Mouse (Mus musculus) testis, adult 2 months (tissue): ENCODE measurements around the gene Tvp23a. TPM values are rescaled to one million over a fixed set of nuclear protein-coding genes. Genes with fewer than 3 reads are reported as not detected.

Source experiments
- H3K27ac ChIP-seq: fragments of 200-500 bp; 2 replicates; pipeline ENCODE4 v1.5.1; 2012; ENCODE audit warnings: low read depth, low read length; ENCODE audit not compliant: control insufficient read depth, insufficient read depth
- H3K27me3 ChIP-seq: fragments of 200-500 bp; 2 replicates; pipeline ENCODE4 v1.6.1; 2012; ENCODE audit warnings: mild to moderate bottlenecking, low read length, moderate library complexity; ENCODE audit not compliant: control insufficient read depth, insufficient read depth
- H3K36me3 ChIP-seq: fragments of 200-500 bp; 2 replicates; pipeline ENCODE4 v1.6.1; 2012; ENCODE audit warnings: mild to moderate bottlenecking, low read length; ENCODE audit not compliant: control insufficient read depth, insufficient read depth
- H3K4me1 ChIP-seq: fragments of 200-500 bp; 2 replicates; pipeline ENCODE4 v1.6.1; 2012; ENCODE audit warnings: low read length; ENCODE audit not compliant: control insufficient read depth, insufficient read depth
- H3K4me3 ChIP-seq: fragments of 200-500 bp; 2 replicates; pipeline ENCODE4 v1.5.1; 2012; ENCODE audit warnings: low read depth, mild to moderate bottlenecking, low read length, moderate library complexity, mixed read lengths; ENCODE audit not compliant: control insufficient read depth
- CTCF ChIP-seq: fragments of 200-500 bp; IDR thresholded peaks from 2 replicates; pipeline ENCODE4 v1.5.1; 2012; ENCODE audit warnings: low read depth, mild to moderate bottlenecking, inconsistent platforms, low read length, moderate library complexity; ENCODE audit not compliant: control insufficient read depth, insufficient read depth, insufficient replicate concordance
- POLR2A ChIP-seq: fragments of 200-500 bp; IDR thresholded peaks from 2 replicates; pipeline ENCODE4 v1.6.1; 2012; ENCODE audit warnings: low read depth, mild to moderate bottlenecking, inconsistent platforms, low read length, moderate library complexity; ENCODE audit not compliant: control insufficient read depth
- polyA plus RNA-seq: library from polyadenylated mRNA; depleted of rRNA; stranded (reverse); fragments of >200 nt; gene quantifications from 2 replicates; pipeline ENCODE4 v1.2.3, GENCODE M21; 2012

Gene Tvp23a
- polyA plus RNA-seq, 1 experiment: 0.37 TPM

DNA sequence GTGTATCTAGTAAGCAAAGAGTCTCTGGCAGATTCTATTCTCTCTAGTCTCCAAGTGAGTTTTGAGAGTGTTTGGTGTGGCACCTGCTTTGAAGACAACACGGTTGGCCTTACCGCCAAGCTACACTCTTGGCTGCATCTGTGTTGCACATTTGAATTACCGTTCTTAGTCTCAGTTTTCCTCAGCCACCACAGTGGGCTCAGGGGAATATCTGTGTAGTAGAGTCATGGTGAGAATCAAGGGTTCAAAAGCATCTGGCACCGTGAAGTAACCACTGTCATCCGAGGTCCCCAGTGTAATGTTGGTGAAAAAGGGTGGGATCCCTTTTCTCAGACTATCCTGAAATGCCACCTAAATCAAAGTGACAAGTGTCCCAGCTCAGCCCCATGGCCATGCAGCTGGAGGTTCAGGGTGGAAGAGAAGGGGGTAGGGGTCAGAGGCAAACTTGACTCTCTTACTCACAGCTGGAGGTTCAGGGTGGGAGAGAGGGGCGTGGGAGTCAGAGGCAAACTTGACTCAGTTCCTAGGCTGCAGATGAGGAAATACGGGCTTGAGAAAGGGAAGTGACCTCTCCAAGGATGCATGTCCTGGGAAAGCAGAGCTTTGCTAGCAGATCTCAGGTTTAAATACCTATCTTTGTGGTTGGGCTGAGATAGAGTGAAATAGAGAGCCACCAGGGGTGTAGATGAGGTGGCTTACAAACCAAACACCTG lies 41.8 kb upstream of the Tvp23a start:
- H3K27me3 ChIP-seq: no peaks in the 10 kb centered on the region
- no peaks in the 10 kb centered on the region for H3K36me3 ChIP-seq
- TF ChIP-seq CTCF (no peak), POLR2A (no peak)
- peaks cover 4% of the 10 kb centered on the region; the same call in 1 of the 2 replicates for H3K4me1 ChIP-seq
- H3K4me3 ChIP-seq: no peak overlapping the region
- H3K27ac ChIP-seq: no peak overlapping the region

DNA sequence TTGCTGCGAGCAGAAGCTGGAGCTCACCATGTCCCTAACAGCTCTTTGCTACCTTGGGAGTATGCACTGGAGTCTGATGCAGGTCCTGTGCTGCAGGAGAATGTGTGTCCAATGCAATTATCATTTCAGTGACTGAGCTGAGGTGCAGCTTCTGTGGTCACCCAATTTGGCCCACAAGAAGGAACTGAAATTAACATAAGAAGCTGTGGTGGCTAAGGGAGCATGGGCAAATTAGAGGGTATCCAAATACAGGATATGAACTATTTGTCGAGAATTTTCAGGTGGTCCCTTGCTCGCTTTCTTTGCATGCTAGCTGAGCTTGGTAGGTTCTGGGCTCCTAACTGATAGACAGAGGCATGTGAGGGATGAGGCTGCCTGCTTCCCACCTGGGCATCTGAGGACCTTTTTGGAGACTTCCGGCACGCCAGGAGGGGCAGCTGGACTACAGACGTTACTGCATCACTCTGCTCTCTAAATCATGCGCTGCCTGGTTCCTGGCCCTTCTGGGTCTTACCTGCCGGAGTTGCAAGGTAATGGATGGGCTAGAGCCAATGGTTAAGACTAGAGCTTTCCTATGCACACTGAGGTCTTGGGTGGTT lies 40.8 kb upstream of the Tvp23a start:
- H3K27ac ChIP-seq: no peak overlapping the region
- H3K36me3 ChIP-seq: no peaks in the 10 kb centered on the region
- peaks cover 4% of the 10 kb centered on the region; the same call in 1 of the 2 replicates for H3K4me1 ChIP-seq
- no peak overlapping the region for H3K4me3 ChIP-seq
- TF ChIP-seq CTCF (no peak), POLR2A (no peak)
- no peaks in the 10 kb centered on the region for H3K27me3 ChIP-seq

DNA sequence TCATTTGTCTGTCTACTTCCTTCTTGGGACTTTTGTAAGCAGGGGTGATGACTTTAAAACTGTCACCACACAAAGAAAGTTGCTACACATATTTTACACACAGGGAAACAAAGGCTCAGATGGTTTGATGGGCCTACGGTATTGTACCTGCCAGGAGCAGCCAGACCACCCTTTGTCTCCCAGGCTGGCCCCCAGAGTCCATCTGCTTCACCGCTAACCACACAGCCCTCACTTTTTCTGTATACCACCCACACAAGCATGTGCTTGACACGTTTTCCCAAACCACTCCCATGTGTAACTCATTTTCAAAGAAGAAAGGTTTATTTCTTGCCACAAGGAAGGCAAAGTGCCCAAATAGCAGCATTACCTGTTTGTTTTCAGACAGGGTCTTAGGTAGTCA lies 39.8 kb upstream of the Tvp23a start:
- Histone ChIP-seq H3K27ac (no peak overlapping the region), H3K4me3 (no peak overlapping the region), H3K36me3 (no peaks in the 10 kb centered on the region), H3K27me3 (no peaks in the 10 kb centered on the region), H3K4me1 (peaks cover 4% of the 10 kb centered on the region; the same call in 1 of the 2 replicates)
- TF ChIP-seq CTCF: no peak
- no peak for TF ChIP-seq POLR2A

DNA sequence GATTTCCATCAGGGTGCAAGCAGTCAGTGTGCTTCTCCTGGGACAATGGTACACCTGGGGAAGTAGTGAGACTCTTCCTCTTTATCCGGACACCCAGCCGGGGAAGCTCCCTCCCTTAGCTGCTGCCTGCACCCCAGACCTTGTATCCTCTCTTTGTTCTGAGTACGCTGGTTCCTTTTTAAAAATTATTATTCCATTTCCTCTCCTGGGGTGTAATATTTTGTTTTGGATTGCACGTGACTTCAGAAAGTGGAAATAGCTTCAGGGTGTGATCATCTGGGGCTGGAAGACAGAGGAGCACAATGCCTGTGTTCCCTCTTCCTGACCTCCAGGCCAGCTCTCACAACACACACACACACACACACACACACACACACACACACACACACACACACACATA lies 35.2 kb upstream of the Tvp23a start:
- Histone ChIP-seq H3K4me1 (no peaks in the 10 kb centered on the region), H3K27me3 (no peaks in the 10 kb centered on the region), H3K27ac (no peak overlapping the region), H3K4me3 (no peak overlapping the region), H3K36me3 (no peaks in the 10 kb centered on the region)
- no peak for TF ChIP-seq POLR2A

DNA sequence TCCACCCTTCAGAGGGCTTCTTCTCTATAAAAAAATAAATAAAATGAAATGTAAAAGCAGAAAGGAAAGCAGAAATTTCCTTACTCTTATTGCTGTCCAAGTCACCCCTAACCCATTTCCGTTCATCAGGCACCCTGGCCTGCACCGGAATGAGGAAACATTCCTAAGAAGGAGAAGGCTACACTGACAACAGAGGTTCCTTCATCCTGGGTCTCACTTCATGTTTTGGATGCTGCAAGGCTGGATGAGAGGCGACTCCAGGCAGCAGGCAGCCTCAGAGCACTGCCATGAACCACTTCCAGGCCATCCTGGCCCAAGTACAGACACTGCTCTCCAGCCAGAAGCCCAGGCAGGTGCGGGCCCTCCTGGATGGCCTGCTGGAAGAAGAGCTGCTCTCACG lies 32.7 kb upstream of the Tvp23a start, which contains the start of gene Ciita:
Gene Ciita, plus strand, starts transcription at position 203 of the 400 bp plus-strand sequence.
- Histone ChIP-seq H3K4me1 (no peaks in the 10 kb centered on the region), H3K4me3 (no peak within 1 kb of the TSS)
- TF ChIP-seq POLR2A: no peak
- no peak for TF ChIP-seq CTCF

DNA sequence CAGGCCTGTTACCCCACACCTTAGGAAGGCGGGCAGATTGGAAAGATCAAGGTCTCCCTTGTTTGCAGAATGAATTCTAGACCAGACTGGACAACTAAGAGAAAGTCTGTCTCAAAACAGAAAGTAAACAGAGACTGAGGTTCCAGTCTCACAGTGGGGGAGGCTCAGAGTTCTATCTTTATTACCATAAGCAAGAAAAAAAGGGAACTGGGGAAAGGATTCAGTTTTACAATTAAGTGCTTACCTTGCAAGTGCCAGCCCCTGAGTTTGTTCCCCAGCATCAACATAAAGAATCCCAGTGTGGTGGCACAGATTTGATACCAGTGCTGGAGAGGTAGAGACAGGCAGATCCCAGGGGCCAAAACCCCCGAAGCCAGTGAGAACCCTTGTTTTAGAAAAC lies 28.8 kb upstream of the Tvp23a start:
- Histone ChIP-seq H3K36me3 (no peaks in the 10 kb centered on the region), H3K4me1 (no peaks in the 10 kb centered on the region), H3K27ac (no peak overlapping the region), H3K4me3 (no peak overlapping the region), H3K27me3 (no peaks in the 10 kb centered on the region)
- TF ChIP-seq POLR2A: no peak
- TF ChIP-seq CTCF: no peak

More for the DNA sequence above, 32.7 kb upstream of the Tvp23a start, which contains the start of gene Ciita:
- Histone ChIP-seq H3K36me3 (no peaks in the 10 kb centered on the region), H3K27me3 (no peaks in the 10 kb centered on the region), H3K27ac (no peak within 1 kb of the TSS)

DNA sequence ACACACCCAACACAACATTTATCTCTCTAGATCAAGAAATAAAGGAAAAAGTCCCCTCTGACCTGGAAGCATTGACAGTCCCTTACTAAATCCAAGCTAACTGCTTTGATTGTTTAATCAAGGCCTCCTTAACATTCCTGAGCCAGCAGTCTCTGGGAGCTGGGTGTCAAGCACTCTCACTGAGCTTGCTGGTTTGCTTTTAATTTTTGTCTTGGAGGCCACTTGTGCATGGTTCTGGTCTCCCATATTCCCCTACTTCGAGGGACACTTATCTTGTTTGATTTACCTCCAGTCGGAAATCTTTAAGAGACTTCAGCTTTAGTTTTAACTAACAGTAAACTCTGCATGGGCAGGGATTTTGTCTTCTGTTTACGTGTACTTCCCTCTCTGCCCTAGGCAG lies 27.8 kb upstream of the Tvp23a start:
- Histone ChIP-seq H3K27ac (no peak overlapping the region), H3K36me3 (no peaks in the 10 kb centered on the region), H3K4me3 (no peak overlapping the region), H3K27me3 (no peaks in the 10 kb centered on the region), H3K4me1 (no peaks in the 10 kb centered on the region)
- TF ChIP-seq POLR2A (no peak), CTCF (no peak)

DNA sequence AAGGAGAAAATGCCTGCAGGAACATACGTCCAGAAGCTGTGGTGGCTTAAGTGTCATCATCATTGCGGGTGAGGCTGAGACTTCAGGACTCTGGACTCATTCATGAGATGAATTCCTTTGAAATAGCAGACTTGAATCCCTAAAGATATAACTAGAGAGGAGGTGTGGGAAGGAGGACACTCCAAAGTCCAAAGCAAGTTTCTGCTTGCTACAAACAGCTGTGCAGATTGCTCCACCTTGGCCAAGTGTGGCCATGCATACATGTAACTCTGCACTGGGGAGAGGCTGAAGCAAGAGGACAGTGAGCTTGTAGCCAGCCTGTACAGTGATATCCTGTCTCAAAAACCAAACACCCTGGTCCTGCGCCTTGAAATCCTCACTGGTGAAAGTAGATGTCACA lies 24.8 kb upstream of the Tvp23a start:
- Histone ChIP-seq H3K4me1 (no peaks in the 10 kb centered on the region), H3K36me3 (no peaks in the 10 kb centered on the region), H3K27ac (no peak overlapping the region), H3K4me3 (no peak overlapping the region), H3K27me3 (no peaks in the 10 kb centered on the region)
- TF ChIP-seq CTCF (no peak), POLR2A (no peak)
